Mouse (Mus musculus): ENCODE measurements around the gene Afm.

- TF ChIP-seq CTCF (IDR thresholded peaks at IDR 0.05; ENCODE audit: control insufficient read depth, insufficient read depth, low read length) (no peak), POLR2A (IDR thresholded peaks at IDR 0.05; ENCODE audit: borderline replicate concordance, control insufficient read depth, low read depth, low read length) (no peak)
Observed at GRCm38 (mm10) chr5:90567788-90568187, 49.1 kb downstream of the Afm start.
